Mouse (Mus musculus) urinary bladder, adult 2 months (tissue): ENCODE results near the gene Cab39. TPM values are rescaled to one million over a fixed set of nuclear protein-coding genes. Genes with fewer than 3 reads are reported as not detected.
A peak's percentile ranks its signal among the peaks of the same experiment; 100 is the strongest.

Experiments
- DNase-seq: peaks from one replicate; pipeline ENCODE4 v3.0.0; 2022; ENCODE audit warnings: low spot score
- polyA plus RNA-seq: library from polyadenylated mRNA; depleted of rRNA; stranded (reverse); fragments of >200 nt; gene quantifications from 2 replicates; pipeline ENCODE4 v1.2.3, GENCODE M21; 2012; rRNA removed

The Cab39 gene
- polyA plus RNA-seq: 116 and 130 TPM in 2 replicates

- DNase-seq: peak; percentile 83
These were observed at the start of gene Cab39 for GRCm38 (mm10) chr1:85793208-85794105. TSS of gene Cab39 (plus strand) at chr1:85793441.

GRCm38 (mm10) chr1:85744539-85744938 is 48.7 kb upstream of the Cab39 start:
- no peak for DNase-seq

GRCm38 (mm10) chr1:85746511-85746910 is 46.7 kb upstream of the Cab39 start:
- DNase-seq: no peak

GRCm38 (mm10) chr1:85749829-85750228 is 43.4 kb upstream of the Cab39 start:
- no peak for DNase-seq

- DNase-seq: no peak
These were observed 42.6 kb upstream of the Cab39 start for GRCm38 (mm10) chr1:85750650-85751049.

- no peak for DNase-seq
These were observed 41.7 kb upstream of the Cab39 start for GRCm38 (mm10) chr1:85751494-85751893.

GRCm38 (mm10) chr1:85751932-85752680 is 41.1 kb upstream of the Cab39 start:
- DNase-seq: no peak

GRCm38 (mm10) chr1:85757531-85758230 is 35.6 kb upstream of the Cab39 start:
- DNase-seq: no peak

- DNase-seq: no peak
These were observed 34.8 kb upstream of the Cab39 start for GRCm38 (mm10) chr1:85758231-85758968.

GRCm38 (mm10) chr1:85758969-85759293 is 34.3 kb upstream of the Cab39 start:
- no peak for DNase-seq

- DNase-seq: no peak
These were observed 31.6 kb upstream of the Cab39 start for GRCm38 (mm10) chr1:85761665-85762064.

GRCm38 (mm10) chr1:85763386-85763785 is 29.9 kb upstream of the Cab39 start:
- no peak for DNase-seq

GRCm38 (mm10) chr1:85764291-85764690 is 28.9 kb upstream of the Cab39 start:
- no peak for DNase-seq

- no peak for DNase-seq
These were observed 27.1 kb upstream of the Cab39 start for GRCm38 (mm10) chr1:85766120-85766519.

GRCm38 (mm10) chr1:85767754-85768153 is 25.5 kb upstream of the Cab39 start:
- no peak for DNase-seq

GRCm38 (mm10) chr1:85771976-85772375 is 21.3 kb upstream of the Cab39 start:
- DNase-seq: no peak

GRCm38 (mm10) chr1:85775136-85775535 is 18.1 kb upstream of the Cab39 start:
- DNase-seq: no peak

GRCm38 (mm10) chr1:85776154-85776553 is 17.1 kb upstream of the Cab39 start:
- DNase-seq: no peak

- DNase-seq: no peak
These were observed 14.8 kb upstream of the Cab39 start, which contains the start of gene A630001G21Rik for GRCm38 (mm10) chr1:85778436-85778835. TSS of gene A630001G21Rik (minus strand) at chr1:85778643.

GRCm38 (mm10) chr1:85779012-85779411 is 14.2 kb upstream of the Cab39 start:
- DNase-seq: no peak

GRCm38 (mm10) chr1:85779428-85780180 is 13.6 kb upstream of the Cab39 start:
- DNase-seq: no peak
